Mouse (Mus musculus): ENCODE data around the gene Apoa5.

The Apoa5 gene

GRCm38 (mm10) chr9:46268343-46268873 lies at the start of gene Apoa5:
TSS of gene Apoa5 (plus strand) at chr9:46268633.
- no peak for DNase-seq (ENCODE audit: low spot score)

GRCm38 (mm10) chr9:46223090-46223489 lies 45.3 kb upstream of the Apoa5 start:
- DNase-seq (ENCODE audit: low spot score) = peak; percentile 8

- no peak for DNase-seq (ENCODE audit: low spot score)
Observed at GRCm38 (mm10) chr9:46224101-46224500, 44.3 kb upstream of the Apoa5 start.

GRCm38 (mm10) chr9:46224945-46225660 lies 43.3 kb upstream of the Apoa5 start:
- DNase-seq (ENCODE audit: low spot score) = no peak

- DNase-seq (ENCODE audit: low spot score) = no peak
Observed at GRCm38 (mm10) chr9:46227064-46227614, 41.3 kb upstream of the Apoa5 start.

- DNase-seq (ENCODE audit: low spot score) = no peak
Observed at GRCm38 (mm10) chr9:46228491-46228890, 39.9 kb upstream of the Apoa5 start, which contains the start of gene Apoa1. TSS of gene Apoa1 (plus strand) at chr9:46228580.

- DNase-seq (ENCODE audit: low spot score) = peak; percentile 82
Observed at GRCm38 (mm10) chr9:46229573-46230449, 38.6 kb upstream of the Apoa5 start.

GRCm38 (mm10) chr9:46230450-46230975 lies 37.9 kb upstream of the Apoa5 start:
- DNase-seq (ENCODE audit: low spot score) = no peak

- no peak for DNase-seq (ENCODE audit: low spot score)
Observed at GRCm38 (mm10) chr9:46235196-46235595, 33.2 kb upstream of the Apoa5 start.

GRCm38 (mm10) chr9:46235596-46235648 lies 33.0 kb upstream of the Apoa5 start, which contains the start of gene Apoc3:
TSS of gene Apoc3 (minus strand) at chr9:46235636.
- DNase-seq (ENCODE audit: low spot score) = no peak

GRCm38 (mm10) chr9:46235649-46236048 lies 32.8 kb upstream of the Apoa5 start:
- DNase-seq (ENCODE audit: low spot score) = no peak

- no peak for DNase-seq (ENCODE audit: low spot score)
Observed at GRCm38 (mm10) chr9:46238850-46239249, 29.6 kb upstream of the Apoa5 start.

GRCm38 (mm10) chr9:46240526-46241153 lies 27.8 kb upstream of the Apoa5 start, which contains the start of gene Apoa4:
TSS of gene Apoa4 (plus strand) at chr9:46240696.
- no peak for DNase-seq (ENCODE audit: low spot score)

GRCm38 (mm10) chr9:46241818-46242217 lies 26.6 kb upstream of the Apoa5 start:
- no peak for DNase-seq (ENCODE audit: low spot score)

GRCm38 (mm10) chr9:46243122-46243521 lies 25.3 kb upstream of the Apoa5 start:
- no peak for DNase-seq (ENCODE audit: low spot score)

GRCm38 (mm10) chr9:46243584-46243983 lies 24.8 kb upstream of the Apoa5 start:
- DNase-seq (ENCODE audit: low spot score) = no peak

- DNase-seq (ENCODE audit: low spot score) = peak; percentile 65
Observed at GRCm38 (mm10) chr9:46246752-46247324, 21.6 kb upstream of the Apoa5 start.

GRCm38 (mm10) chr9:46256177-46256576 lies 12.3 kb upstream of the Apoa5 start:
- DNase-seq (ENCODE audit: low spot score) = no peak

GRCm38 (mm10) chr9:46256658-46257385 lies 11.6 kb upstream of the Apoa5 start:
- no peak for DNase-seq (ENCODE audit: low spot score)

GRCm38 (mm10) chr9:46257546-46257945 lies 10.9 kb upstream of the Apoa5 start:
- DNase-seq (ENCODE audit: low spot score) = peak; percentile 18

- no peak for DNase-seq (ENCODE audit: low spot score)
Observed at GRCm38 (mm10) chr9:46259111-46259510, 9.3 kb upstream of the Apoa5 start.

Measured in lung, postnatal 25 days (tissue).